In genomic region chr3:95135023-95135422, GRCm38 (mm10) we compare ENCODE assay signal across 8 mouse cellular contexts. TPM values are rescaled to one million over a fixed set of nuclear protein-coding genes. Genes with fewer than 3 reads are reported as not detected.
DNase-seq lines count a peak whose midpoint lies in the region; ATAC-seq and TF ChIP-seq lines count a peak whose summit lies in the region.

No protein-coding gene starts in this region.

- peak; percentile 22 to 50 for DNase-seq in thymus, adult 18-20 months
- no peak for DNase-seq in thymus, postnatal 0 days (ENCODE audit: low spot score)
- DNase-seq in cerebellum, adult 2 months: peak; percentile 39 to 49
- DNase-seq in gastrocnemius, postnatal 14 days: peak; percentile 59
- DNase-seq in thymus, postnatal 14 days: peak; percentile 48

- no peak overlapping the region for H3ac ChIP-seq in myocyte (ENCODE audit: control insufficient read depth, insufficient read length)

- no peak for TF ChIP-seq POLR2A in cerebellum, adult 2 months (IDR thresholded peaks at IDR 0.05; ENCODE audit: borderline replicate concordance, insufficient read depth, low read length)
- TF ChIP-seq POLR2A in myocyte (IDR thresholded peaks at IDR 0.05; ENCODE audit: insufficient read length, low read depth): peak; percentile 24

- peaks cover 4% of the 10 kb centered on the region; the same call in 1 of the 2 replicates for H3K36me3 ChIP-seq in intestine, embryonic 15.5 days
- peaks cover 33% of the 10 kb centered on the region for H3K36me3 ChIP-seq in liver, embryonic 12.5 days
- H3K36me3 ChIP-seq in myocyte (ENCODE audit: control insufficient read depth, insufficient read depth): no peaks in the 10 kb centered on the region

- WGBS in cerebellum, adult 2 months: 18% methylated on average over 6 of the region's 6 CpGs
- WGBS in intestine, embryonic 15.5 days: 18% methylated on average over 6 of the region's 6 CpGs
- WGBS in liver, embryonic 12.5 days (ENCODE audit: insufficient replicate concordance): 4% methylated on average over 6 of the region's 6 CpGs

- TF ChIP-seq CTCF in cerebellum, adult 2 months (IDR thresholded peaks at IDR 0.05; ENCODE audit: borderline replicate concordance, insufficient read depth, low read depth, low read length): no peak

- no peaks in the 10 kb centered on the region for H3K9me3 ChIP-seq in intestine, embryonic 15.5 days
- no peaks in the 10 kb centered on the region for H3K9me3 ChIP-seq in liver, embryonic 12.5 days (replicated peaks)

- peaks cover 8% of the 10 kb centered on the region for H3K79me2 ChIP-seq in myocyte (ENCODE audit: control insufficient read depth, insufficient read depth)

- no peak overlapping the region for H3K27ac ChIP-seq in cerebellum, adult 2 months (ENCODE audit: insufficient read depth, low read length)
- H3K27ac ChIP-seq in intestine, embryonic 15.5 days: 0 out of 2 replicates have a peak overlapping the region, but pooled peaks have one; percentile 9
- peak overlapping the region; percentile 58 for H3K27ac ChIP-seq in liver, embryonic 12.5 days

- no peak overlapping the region for H3K9ac ChIP-seq in intestine, embryonic 15.5 days
- peak overlapping the region; percentile 55 for H3K9ac ChIP-seq in liver, embryonic 12.5 days

- intact Hi-C loops in gastrocnemius, postnatal 14 days (cut with DNase I; ENCODE audit: low total_unique reads): loop anchor here (5.0 kb wide), 1 partner anchor 37 kb away; no protein-coding TSS in a partner anchor

- H3K4me3 ChIP-seq in cerebellum, adult 2 months (replicated peaks; ENCODE audit: insufficient read depth, low read depth, low read length): peak overlapping the region; percentile 46
- H3K4me3 ChIP-seq in intestine, embryonic 15.5 days (replicated peaks): peak overlapping the region; percentile 30
- H3K4me3 ChIP-seq in liver, embryonic 12.5 days: peak overlapping the region; percentile 57
- H3K4me3 ChIP-seq in myocyte: peak overlapping the region; percentile 42

- H3K4me2 ChIP-seq in intestine, embryonic 15.5 days (replicated peaks): peak overlapping the region; percentile 67
- H3K4me2 ChIP-seq in liver, embryonic 12.5 days: peak overlapping the region; percentile 76
- peak overlapping the region; percentile 70 for H3K4me2 ChIP-seq in myocyte (ENCODE audit: low read depth)

- peak; percentile 65 for ATAC-seq in intestine, embryonic 15.5 days
- peak; percentile 57 for ATAC-seq in liver, embryonic 12.5 days

- H3K4me1 ChIP-seq in cerebellum, adult 2 months (ENCODE audit: control insufficient read depth, insufficient read depth, low read length): peaks cover 3% of the 10 kb centered on the region; the same call in 1 of the 2 replicates
- H3K4me1 ChIP-seq in intestine, embryonic 15.5 days (replicated peaks): 0 out of 2 replicates have a peak, but pooled peaks cover 8% of the 10 kb centered on the region
- peaks cover 37% of the 10 kb centered on the region for H3K4me1 ChIP-seq in liver, embryonic 12.5 days

- H3K27me3 ChIP-seq in cerebellum, adult 2 months (ENCODE audit: control insufficient read depth, insufficient read depth, low read length): no peaks in the 10 kb centered on the region
- H3K27me3 ChIP-seq in intestine, embryonic 15.5 days (replicated peaks): no peaks in the 10 kb centered on the region
- H3K27me3 ChIP-seq in liver, embryonic 12.5 days (replicated peaks): no peaks in the 10 kb centered on the region
- H3K27me3 ChIP-seq in myocyte (ENCODE audit: control insufficient read depth, insufficient read depth, insufficient read length): no peaks in the 10 kb centered on the region

TF ChIP-seq in myocyte, 11 proteins besides CTCF, POLR2A, EP300 and RAD21:
- TF ChIP-seq TCF3 (IDR thresholded peaks at IDR 0.05; ENCODE audit: insufficient read length, low read depth): no peak
- no peak for TF ChIP-seq MYOD1 (IDR thresholded peaks at IDR 0.05; ENCODE audit: control insufficient read depth in 1 of 3, insufficient read length in 2 of 3, low read depth in 2 of 3)
- no peak for TF ChIP-seq REST (IDR thresholded peaks at IDR 0.05; ENCODE audit: insufficient read depth, insufficient read length)
- no peak for TF ChIP-seq E2F4 (IDR thresholded peaks at IDR 0.05; ENCODE audit: insufficient read depth)
- TF ChIP-seq MAX (IDR thresholded peaks at IDR 0.05; ENCODE audit: low read depth): no peak
- no peak for TF ChIP-seq MYOG (IDR thresholded peaks at IDR 0.05; ENCODE audit: control insufficient read depth in 1 of 3, insufficient read depth in 1 of 3, insufficient read length in 2 of 3, low read depth in 2 of 3)
- TF ChIP-seq TCF12 (IDR thresholded peaks at IDR 0.05; ENCODE audit: insufficient read depth, poor library complexity, severe bottlenecking): no peak
- no peak for TF ChIP-seq SRF (IDR thresholded peaks at IDR 0.05; ENCODE audit: control insufficient read depth, insufficient read length, low read depth)
- TF ChIP-seq CEBPB (IDR thresholded peaks at IDR 0.05; ENCODE audit: insufficient read depth, poor library complexity, severe bottlenecking): no peak
- TF ChIP-seq USF1 (IDR thresholded peaks at IDR 0.05; ENCODE audit: low read depth): no peak
- TF ChIP-seq POLR2AphosphoS2 (IDR thresholded peaks at IDR 0.05; ENCODE audit: insufficient read length, low read depth): no peak

RNA-seq across cellular contexts. Expression of gene Lysmd1, which starts 1.1 kb away (rescaled TPM):
- polyA plus RNA-seq in thymus, postnatal 0 days (2015; fragmentation: Nextera tagmentation; extraction: Ambion mirVana): 21.1 and 23.4 TPM in 2 replicates
- polyA plus RNA-seq in cerebellum, adult 2 months (2012; rRNA removed): 31.8 and 34.9 TPM in 2 replicates
- total RNA-seq in gastrocnemius, postnatal 14 days (2021): 1 to 10 TPM; 7.4 to 8.4 TPM
- 10.3 and 10.7 TPM in 2 replicates for polyA plus RNA-seq in intestine, embryonic 15.5 days (2015; fragmentation: Nextera tagmentation; extraction: Ambion mirVana)
- polyA plus RNA-seq in liver, embryonic 12.5 days (2016; fragmentation: Nextera tagmentation; extraction: Ambion mirVana): 7.9 and 8.6 TPM in 2 replicates
- 7.0 TPM for polyA plus RNA-seq in myocyte (2012; fragmentation: generic; extraction: Trizol)

RNA-seq across cellular contexts. Expression of gene Scnm1, which starts 1.2 kb away (rescaled TPM):
- polyA plus RNA-seq in thymus, postnatal 0 days (2015; fragmentation: Nextera tagmentation; extraction: Ambion mirVana): 77.4 and 81.3 TPM in 2 replicates
- polyA plus RNA-seq in cerebellum, adult 2 months (2012; rRNA removed): 134 and 139 TPM in 2 replicates
- total RNA-seq in gastrocnemius, postnatal 14 days (2021): 10 to 100 TPM; 31.8 to 40.5 TPM
- polyA plus RNA-seq in intestine, embryonic 15.5 days (2015; fragmentation: Nextera tagmentation; extraction: Ambion mirVana): 57.0 and 62.3 TPM in 2 replicates
- 38.2 and 39.7 TPM in 2 replicates for polyA plus RNA-seq in liver, embryonic 12.5 days (2016; fragmentation: Nextera tagmentation; extraction: Ambion mirVana)
- polyA plus RNA-seq in myocyte (2012; fragmentation: generic; extraction: Trizol): 30.6 TPM

RNA-seq across cellular contexts. Expression of gene Tnfaip8l2, which starts 7.1 kb away (rescaled TPM):
- polyA plus RNA-seq in thymus, postnatal 0 days (2015; fragmentation: Nextera tagmentation; extraction: Ambion mirVana): 39.0 and 41.2 TPM in 2 replicates
- 1.3 and 2.0 TPM in 2 replicates for polyA plus RNA-seq in cerebellum, adult 2 months (2012; rRNA removed)
- under 1 TPM; 0.82 to 0.92 TPM for total RNA-seq in gastrocnemius, postnatal 14 days (2021)
- polyA plus RNA-seq in intestine, embryonic 15.5 days (2015; fragmentation: Nextera tagmentation; extraction: Ambion mirVana): 4.3 and 5.3 TPM in 2 replicates
- polyA plus RNA-seq in liver, embryonic 12.5 days (2016; fragmentation: Nextera tagmentation; extraction: Ambion mirVana): 5.1 and 5.3 TPM in 2 replicates
- polyA plus RNA-seq in myocyte (2012; fragmentation: generic; extraction: Trizol): 0.22 TPM

RNA-seq across cellular contexts. Expression of gene Tmod4, which starts 10.7 kb away (rescaled TPM):
- 1.6 and 1.8 TPM in 2 replicates for polyA plus RNA-seq in thymus, postnatal 0 days (2015; fragmentation: Nextera tagmentation; extraction: Ambion mirVana)
- polyA plus RNA-seq in cerebellum, adult 2 months (2012; rRNA removed): 1.0 and 1.2 TPM in 2 replicates
- 100 to 1,000 TPM; 511 to 517 TPM for total RNA-seq in gastrocnemius, postnatal 14 days (2021)
- polyA plus RNA-seq in intestine, embryonic 15.5 days (2015; fragmentation: Nextera tagmentation; extraction: Ambion mirVana): 0.83 and 0.99 TPM in 2 replicates
- polyA plus RNA-seq in liver, embryonic 12.5 days (2016; fragmentation: Nextera tagmentation; extraction: Ambion mirVana): 0.19 and 0.51 TPM in 2 replicates
- polyA plus RNA-seq in myocyte (2012; fragmentation: generic; extraction: Trizol): 2.5 TPM

RNA-seq across cellular contexts. Expression of gene Vps72, which starts 24.2 kb away (rescaled TPM):
- 86.1 and 93.6 TPM in 2 replicates for polyA plus RNA-seq in thymus, postnatal 0 days (2015; fragmentation: Nextera tagmentation; extraction: Ambion mirVana)
- 71.6 and 71.7 TPM in 2 replicates for polyA plus RNA-seq in cerebellum, adult 2 months (2012; rRNA removed)
- total RNA-seq in gastrocnemius, postnatal 14 days (2021): 10 to 100 TPM; 29.6 to 41.0 TPM
- 112 and 113 TPM in 2 replicates for polyA plus RNA-seq in intestine, embryonic 15.5 days (2015; fragmentation: Nextera tagmentation; extraction: Ambion mirVana)
- polyA plus RNA-seq in liver, embryonic 12.5 days (2016; fragmentation: Nextera tagmentation; extraction: Ambion mirVana): 53.7 and 56.2 TPM in 2 replicates
- polyA plus RNA-seq in myocyte (2012; fragmentation: generic; extraction: Trizol): 85.6 TPM
